Mouse (Mus musculus) frontal cortex, postnatal 14 days (tissue): Measurements from ENCODE around the gene 4930544D05Rik.
"Not testable (repeated sequence)": the region's sequence is repeated elsewhere in the genome, so short reads cannot be mapped to it uniquely, and the experiment has no call there.

Source experiments
- DNase-seq, 2 experiments: peaks; one replicate each; pipeline ENCODE4 v3.0.0; 2022; ENCODE audit warnings: low spot score in 2 of 2

Gene 4930544D05Rik

GRCm38 (mm10) chr11:70615516-70616093 lies at the start of gene 4930544D05Rik:
Gene 4930544D05Rik (plus strand): TSS chr11:70615848.
- no peak for DNase-seq

GRCm38 (mm10) chr11:70566586-70566985 lies 49.1 kb upstream of the 4930544D05Rik start:
- DNase-seq: no peak

GRCm38 (mm10) chr11:70570614-70571013 lies 45.0 kb upstream of the 4930544D05Rik start:
- not testable (repeated sequence) for DNase-seq

- no peak for DNase-seq
Observed at GRCm38 (mm10) chr11:70571641-70572040, 44.0 kb upstream of the 4930544D05Rik start.

- DNase-seq: no peak
Observed at GRCm38 (mm10) chr11:70572348-70572902, 43.2 kb upstream of the 4930544D05Rik start.

GRCm38 (mm10) chr11:70573872-70574271 lies 41.8 kb upstream of the 4930544D05Rik start:
- DNase-seq: no peak

GRCm38 (mm10) chr11:70577201-70577600 lies 38.4 kb upstream of the 4930544D05Rik start:
- no peak for DNase-seq

- DNase-seq: no peak
Observed at GRCm38 (mm10) chr11:70578962-70579361, 36.7 kb upstream of the 4930544D05Rik start.

GRCm38 (mm10) chr11:70579710-70580357 lies 35.8 kb upstream of the 4930544D05Rik start:
- no peak for DNase-seq

GRCm38 (mm10) chr11:70580358-70580720 lies 35.3 kb upstream of the 4930544D05Rik start:
- no peak for DNase-seq

GRCm38 (mm10) chr11:70580921-70581320 lies 34.7 kb upstream of the 4930544D05Rik start:
- no peak for DNase-seq

GRCm38 (mm10) chr11:70582196-70582595 lies 33.5 kb upstream of the 4930544D05Rik start:
- no peak for DNase-seq

- DNase-seq: no peak
Observed at GRCm38 (mm10) chr11:70583022-70583714, 32.5 kb upstream of the 4930544D05Rik start.

- DNase-seq: no peak
Observed at GRCm38 (mm10) chr11:70583775-70584174, 31.9 kb upstream of the 4930544D05Rik start.

- no peak for DNase-seq
Observed at GRCm38 (mm10) chr11:70585457-70585856, 30.2 kb upstream of the 4930544D05Rik start.

GRCm38 (mm10) chr11:70586261-70586660 lies 29.4 kb upstream of the 4930544D05Rik start:
- no peak for DNase-seq

GRCm38 (mm10) chr11:70586954-70587353 lies 28.7 kb upstream of the 4930544D05Rik start:
- no peak for DNase-seq

GRCm38 (mm10) chr11:70591733-70592132 lies 23.9 kb upstream of the 4930544D05Rik start:
- DNase-seq: no peak

GRCm38 (mm10) chr11:70594253-70594989 lies 21.2 kb upstream of the 4930544D05Rik start:
- DNase-seq: no peak

GRCm38 (mm10) chr11:70595638-70596037 lies 20.0 kb upstream of the 4930544D05Rik start:
- no peak for DNase-seq

GRCm38 (mm10) chr11:70596094-70596493 lies 19.6 kb upstream of the 4930544D05Rik start:
- DNase-seq: no peak

- DNase-seq: no peak
Observed at GRCm38 (mm10) chr11:70597301-70597700, 18.3 kb upstream of the 4930544D05Rik start.
